Mouse (Mus musculus): ENCODE data around the gene Rbm3.
A peak's percentile ranks its signal among the peaks of the same experiment; 100 is the strongest.

Gene Rbm3

GRCm38 (mm10) chrX:8125235-8125634, 20.4 kb downstream of the Rbm3 start:
- DNase-seq: peak in 1 of 2 experiments; percentile 37

- no peak for DNase-seq
Observed at GRCm38 (mm10) chrX:8123821-8124470, 21.7 kb downstream of the Rbm3 start.

GRCm38 (mm10) chrX:8117264-8117663, 28.4 kb downstream of the Rbm3 start:
- DNase-seq: no peak

- peak in 1 of 2 experiments; percentile 4 for DNase-seq
Observed at GRCm38 (mm10) chrX:8115275-8115674, 30.4 kb downstream of the Rbm3 start.

- no peak for DNase-seq
Observed at GRCm38 (mm10) chrX:8105019-8105418, 40.7 kb downstream of the Rbm3 start.

GRCm38 (mm10) chrX:8102213-8102668, 43.4 kb downstream of the Rbm3 start:
- no peak for DNase-seq

- DNase-seq: no peak
Observed at GRCm38 (mm10) chrX:8101017-8101416, 44.7 kb downstream of the Rbm3 start.

GRCm38 (mm10) chrX:8099435-8099834, 46.2 kb downstream of the Rbm3 start:
- DNase-seq: no peak

GRCm38 (mm10) chrX:8096787-8097242, 48.9 kb downstream of the Rbm3 start:
- peak; percentile 91 to 93 for DNase-seq

- peak; percentile 85 to 91 for DNase-seq
Observed at GRCm38 (mm10) chrX:8096068-8096786, 49.5 kb downstream of the Rbm3 start.

GRCm38 (mm10) chrX:8095546-8095945, 50.1 kb downstream of the Rbm3 start:
- DNase-seq: no peak

GRCm38 (mm10) chrX:8090954-8091347, 54.7 kb downstream of the Rbm3 start:
- DNase-seq: peak in 1 of 2 experiments; percentile 6

GRCm38 (mm10) chrX:8090346-8090953, 55.2 kb downstream of the Rbm3 start, which contains the start of gene Was:
Gene Was (minus strand): TSS chrX:8090498.
- DNase-seq: peak; percentile 67 to 72

- no peak for DNase-seq
Observed at GRCm38 (mm10) chrX:8089746-8090145, 55.9 kb downstream of the Rbm3 start.

Measured in B cell, adult 2 months (primary cell).